Mouse (Mus musculus) adrenal gland, adult 2 months (tissue): ENCODE results near the gene Apba2. TPM values are rescaled to one million over a fixed set of nuclear protein-coding genes. Genes with fewer than 3 reads are reported as not detected.
A peak's percentile ranks its signal among the peaks of the same experiment; 100 is the strongest.

Source experiments
- DNase-seq: peaks from one replicate; pipeline ENCODE4 v3.0.0; 2021
- polyA plus RNA-seq: library from polyadenylated mRNA; depleted of rRNA; stranded (reverse); fragments of >200 nt; gene quantifications from 2 replicates; pipeline ENCODE4 v1.2.3, GENCODE M21; 2012
- total RNA-seq, 2 experiments: library from RNA; stranded (reverse); gene quantifications; 2 replicates each; pipeline ENCODE4 v1.2.3; 2021

The Apba2 gene
- total and polyA plus RNA-seq, 3 experiments, result 0.31 to 0.48 TPM; not detected in 1

DNA sequence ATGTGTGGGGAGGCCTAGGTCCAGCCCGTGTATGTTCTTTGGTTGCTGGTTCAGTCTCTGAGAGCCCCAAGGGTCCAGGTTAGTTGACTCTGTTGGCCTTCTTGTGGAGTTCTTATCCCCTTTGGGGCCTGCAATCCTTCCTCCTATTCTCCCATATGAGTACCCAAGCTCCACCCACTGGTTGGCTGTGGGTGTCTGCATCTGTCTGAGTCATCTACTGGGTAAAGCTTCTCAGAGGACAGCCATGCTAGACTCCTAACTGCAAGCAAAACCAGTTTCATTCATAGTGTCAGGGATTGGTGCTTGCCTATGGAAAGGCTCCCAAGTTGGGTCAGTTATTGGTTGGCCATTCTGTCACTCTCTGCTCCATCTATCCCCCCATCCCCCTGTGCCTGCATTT lies 29.8 kb downstream of the Apba2 start:
- DNase-seq, result no peak

DNA sequence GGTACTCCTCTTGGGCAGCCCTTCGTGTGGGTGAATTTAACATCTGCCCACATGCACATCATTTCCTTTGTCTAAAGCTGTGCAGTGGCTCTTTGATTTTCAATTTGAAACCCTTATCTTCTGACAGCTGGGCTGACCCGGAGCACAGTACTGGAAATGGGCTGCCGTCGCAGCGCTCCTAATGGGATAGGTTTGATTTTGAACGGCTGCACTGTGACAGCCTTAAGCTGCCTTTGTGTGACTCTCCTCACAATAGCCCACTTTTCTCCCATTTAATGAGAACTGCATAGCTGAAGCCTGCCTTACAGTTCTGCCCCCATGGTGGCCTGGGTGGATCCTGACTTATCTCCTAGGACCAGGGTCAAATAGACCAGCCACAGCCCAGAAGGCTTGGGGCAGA lies 31.9 kb downstream of the Apba2 start:
- no peak for DNase-seq

- DNase-seq, result no peak
Observed at GRCm38 (mm10) chr7:64535269-64535668, 33.8 kb downstream of the Apba2 start.

DNA sequence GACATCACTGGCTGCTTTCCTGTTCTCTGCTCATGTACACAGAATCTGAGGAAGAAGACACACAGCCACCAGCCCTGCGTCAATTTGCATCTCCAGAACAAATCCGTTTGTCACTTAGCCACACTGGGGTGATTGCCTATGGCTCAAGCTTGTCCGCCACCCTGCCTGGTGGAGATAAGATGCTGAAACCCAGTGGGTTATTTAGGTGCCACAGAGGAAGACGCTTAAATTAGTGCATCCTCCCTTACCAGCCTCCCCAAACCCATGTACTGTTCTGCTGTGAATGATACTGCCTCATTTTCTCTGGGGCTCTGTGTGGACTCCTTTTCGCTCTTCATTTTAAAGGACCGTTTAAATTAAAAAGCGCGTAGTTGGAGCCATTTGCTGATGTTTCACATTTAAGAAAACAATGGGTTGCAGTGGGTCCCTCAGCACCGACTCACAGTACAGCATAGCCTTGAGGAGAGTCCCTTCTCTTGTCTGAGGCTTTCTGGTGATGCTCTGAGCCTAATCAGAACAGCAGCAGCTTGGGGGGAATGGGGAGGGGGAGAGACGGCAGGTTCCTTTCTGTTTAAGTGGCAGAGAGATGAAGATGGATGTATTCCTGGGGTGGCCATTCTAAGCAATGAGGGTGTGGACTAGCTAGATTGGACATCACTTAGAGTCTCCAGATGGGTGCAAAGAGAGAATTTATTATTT lies 38.1 kb downstream of the Apba2 start:
- no peak for DNase-seq

GRCm38 (mm10) chr7:64546801-64547200 lies 45.3 kb downstream of the Apba2 start:
- DNase-seq, result no peak

DNA sequence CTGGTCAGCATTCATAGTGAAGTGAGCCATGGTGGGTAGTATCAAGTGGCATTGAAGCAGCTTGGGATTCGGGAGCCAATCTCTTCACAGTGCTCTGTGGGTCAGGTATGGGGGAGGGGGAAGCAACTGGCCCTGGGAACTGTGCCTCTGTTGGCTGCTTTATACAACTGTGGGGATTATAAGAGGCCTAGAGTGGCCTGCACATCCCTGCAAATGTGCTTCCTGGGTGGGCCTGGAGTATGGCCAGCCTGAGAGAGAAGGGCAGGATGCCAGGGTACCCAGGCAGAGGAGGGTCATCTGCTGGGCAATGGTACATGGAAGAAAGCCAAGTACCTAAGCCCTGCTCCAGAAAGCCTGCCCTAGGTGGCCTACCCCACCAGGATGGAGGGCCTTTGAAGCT lies 49.4 kb downstream of the Apba2 start:
- peak; percentile 2 for DNase-seq

GRCm38 (mm10) chr7:64552523-64553190 lies 51.2 kb downstream of the Apba2 start:
- no peak for DNase-seq

GRCm38 (mm10) chr7:64561711-64562498 lies 60.4 kb downstream of the Apba2 start:
- no peak for DNase-seq

GRCm38 (mm10) chr7:64564891-64565571 lies 63.5 kb downstream of the Apba2 start:
- no peak for DNase-seq

DNA sequence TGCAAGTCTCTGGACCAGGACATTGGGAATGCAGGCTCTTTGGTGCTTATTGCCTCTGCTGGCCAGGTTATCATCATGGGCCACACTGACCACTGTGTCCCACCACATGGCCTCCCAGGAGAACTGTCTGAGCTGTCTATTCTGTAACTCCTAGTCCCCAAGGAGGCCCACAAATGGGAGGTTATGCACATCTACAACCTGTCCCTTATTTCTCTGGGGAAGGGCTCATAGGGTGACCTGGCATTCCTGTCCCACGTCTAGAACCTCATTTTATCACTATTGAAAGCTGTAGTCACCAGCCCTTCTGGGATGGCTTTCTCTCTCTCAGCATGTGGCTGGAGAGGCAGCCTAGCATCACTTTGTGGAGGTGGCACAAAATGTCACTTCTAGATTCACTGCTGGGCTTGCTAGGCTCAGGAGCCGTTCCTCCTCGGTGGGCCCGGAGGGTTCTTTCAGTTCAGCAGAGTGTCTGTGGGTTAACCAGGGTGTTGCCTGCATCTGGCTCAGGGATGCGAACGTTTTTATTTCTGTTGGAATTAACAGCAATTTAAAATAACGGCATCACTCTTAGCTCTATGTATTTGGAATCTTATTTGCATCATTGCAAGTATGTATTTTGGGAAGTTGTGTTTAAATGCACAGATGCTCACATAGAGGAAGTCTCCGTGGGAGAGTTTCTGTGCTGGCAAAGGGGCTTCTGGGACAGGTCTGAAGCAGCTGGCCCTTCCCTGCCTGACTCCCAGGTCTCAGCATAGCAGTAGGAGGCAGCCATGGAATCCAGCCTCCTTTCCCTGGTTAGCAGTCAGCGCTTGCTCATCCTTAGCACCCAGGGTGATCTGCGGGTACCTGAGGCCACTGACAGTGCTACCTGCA lies 65.1 kb downstream of the Apba2 start:
- DNase-seq, result no peak

DNA sequence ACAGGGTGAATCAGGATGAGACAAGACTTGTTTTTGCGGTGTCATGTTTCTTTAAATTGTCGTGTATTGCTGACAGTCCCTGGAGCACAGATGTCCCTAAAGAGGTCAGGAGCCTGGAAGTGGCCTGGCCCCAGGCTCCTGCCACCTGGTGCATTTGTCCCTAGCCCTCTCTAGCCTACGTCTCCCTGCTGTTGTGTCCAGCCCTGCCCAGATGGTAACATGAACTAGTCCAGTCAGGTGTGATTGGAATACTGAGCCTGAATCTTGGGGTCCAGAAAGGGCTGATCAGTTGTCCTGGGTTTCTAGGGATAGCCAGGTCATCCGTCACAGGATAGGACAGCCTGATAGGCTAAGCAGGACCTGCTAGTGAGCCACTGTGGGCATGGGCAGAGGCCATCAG lies 67.2 kb downstream of the Apba2 start:
- DNase-seq, result no peak

DNA sequence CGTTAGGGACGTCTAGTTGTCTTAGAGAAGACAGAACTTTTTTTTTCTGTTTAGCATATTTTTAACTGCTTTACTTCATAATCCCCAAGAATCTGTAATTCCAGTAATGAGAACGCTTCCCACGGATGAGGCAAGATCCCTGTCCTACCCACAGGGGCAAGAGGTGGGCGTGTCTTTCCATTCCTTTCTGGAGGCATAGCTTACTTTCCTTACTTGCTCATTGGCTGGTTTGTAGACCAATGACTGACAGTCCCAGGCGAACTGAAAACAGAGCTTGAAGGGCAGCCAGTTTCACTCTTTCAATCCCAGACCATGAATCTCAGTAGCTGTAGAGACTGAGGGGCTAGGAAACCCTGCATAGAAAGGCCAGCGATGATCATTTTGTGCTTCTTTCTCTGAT lies 68.2 kb downstream of the Apba2 start:
- DNase-seq, result no peak

GRCm38 (mm10) chr7:64570914-64571313 lies 69.4 kb downstream of the Apba2 start:
- no peak for DNase-seq

GRCm38 (mm10) chr7:64574144-64574543 lies 72.6 kb downstream of the Apba2 start:
- no peak for DNase-seq

DNA sequence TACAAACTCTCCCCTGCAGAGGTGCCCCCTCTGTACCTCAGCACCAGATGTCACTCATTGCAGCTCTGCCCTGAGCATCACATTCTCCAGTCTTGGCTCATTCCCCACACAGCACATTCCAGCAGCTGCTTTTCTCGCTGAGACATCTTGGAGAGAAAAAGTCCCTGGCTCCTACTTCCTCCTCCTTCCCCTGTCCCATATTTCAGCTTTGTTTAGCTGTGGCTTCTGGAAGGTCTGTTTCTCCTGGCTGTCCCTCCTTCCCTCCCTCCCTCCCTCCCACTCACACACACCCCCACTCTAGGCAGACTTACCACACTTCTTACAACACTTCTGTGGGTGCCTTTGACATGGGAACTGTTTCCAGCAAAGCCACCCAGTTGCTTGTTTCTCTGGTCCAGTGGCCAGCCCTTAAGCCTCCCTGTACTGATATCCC lies 75.0 kb downstream of the Apba2 start:
- no peak for DNase-seq

- no peak for DNase-seq
Observed at GRCm38 (mm10) chr7:64578176-64578575, 76.7 kb downstream of the Apba2 start.

DNA sequence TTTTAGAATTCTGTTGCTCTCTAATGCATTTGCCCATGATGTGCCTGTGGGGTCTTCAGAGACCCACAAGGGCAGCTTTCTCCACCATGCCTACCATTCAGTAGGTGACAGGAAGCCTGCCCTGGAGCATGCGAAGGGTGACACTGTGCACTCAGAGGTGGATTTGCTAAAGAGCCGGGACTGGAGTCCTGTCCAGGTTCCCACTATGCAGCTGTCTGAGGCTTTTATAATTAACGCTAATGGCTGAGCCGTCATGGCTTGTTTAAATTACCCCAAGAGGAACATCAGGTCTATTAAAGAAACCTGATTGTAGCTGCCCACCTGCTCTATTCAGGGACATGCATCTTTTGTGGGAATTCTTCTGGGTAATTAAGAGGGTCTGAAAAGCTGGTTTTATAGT lies 78.4 kb downstream of the Apba2 start:
- DNase-seq, result no peak

DNA sequence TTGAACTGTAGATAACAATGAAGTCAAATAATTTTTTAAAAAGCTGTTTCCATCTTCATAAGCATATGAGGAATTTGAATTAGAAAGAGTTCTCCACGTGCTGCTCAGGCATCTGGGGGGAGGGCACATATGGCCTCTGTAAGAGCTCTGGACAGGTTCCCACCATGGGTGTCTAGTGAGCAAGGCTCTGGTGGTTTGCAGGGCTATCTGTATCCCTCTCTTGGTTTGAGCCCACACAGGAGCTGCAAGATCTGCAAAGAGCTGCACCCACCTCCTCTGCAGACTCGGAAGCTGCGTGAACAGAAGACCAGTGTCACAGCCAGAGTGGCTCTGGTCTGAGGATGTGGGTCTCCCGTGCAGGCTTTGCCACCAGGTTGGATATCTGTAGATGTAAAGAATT lies 78.8 kb downstream of the Apba2 start:
- DNase-seq, result no peak

DNA sequence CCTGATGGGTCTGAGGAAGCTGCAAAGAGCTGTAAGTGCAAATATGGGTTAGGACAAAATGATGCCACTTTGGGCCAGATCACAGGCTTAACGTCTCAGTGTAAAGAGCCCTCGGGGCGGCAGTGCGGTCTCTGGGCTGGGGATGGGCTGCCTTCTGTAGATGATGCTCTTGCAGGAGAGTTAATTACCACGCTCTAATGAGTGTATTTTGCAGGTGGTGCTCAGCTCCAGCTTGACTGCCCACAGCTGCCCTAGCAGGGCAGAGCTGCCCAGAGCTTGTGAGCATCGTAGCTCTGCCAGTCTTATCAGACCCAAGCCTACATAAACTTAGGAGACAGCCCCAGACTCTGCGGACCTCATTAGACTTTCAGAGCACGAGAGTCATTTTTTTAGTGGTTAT lies 80.9 kb downstream of the Apba2 start:
- DNase-seq, result no peak

DNA sequence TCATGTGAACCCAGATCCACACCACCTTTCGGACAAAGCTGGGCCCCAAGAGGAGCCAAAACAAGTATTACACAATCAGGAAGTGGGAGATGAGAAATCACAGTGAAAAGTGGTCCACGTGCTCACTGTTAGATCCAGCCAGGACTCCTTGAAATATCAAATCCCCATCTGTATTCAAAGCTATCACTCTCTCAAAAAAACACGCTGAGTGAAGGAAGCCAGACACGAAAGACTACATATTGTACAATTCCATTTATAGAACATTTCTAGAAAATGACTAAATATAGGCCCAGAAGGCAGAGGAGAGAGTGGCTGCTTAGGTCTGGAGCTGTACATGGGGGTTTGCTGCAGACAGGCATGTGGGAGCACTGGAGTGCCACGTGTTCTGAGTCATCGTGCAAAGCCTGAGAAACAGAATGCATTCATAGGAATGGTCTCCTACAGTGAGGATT lies 82.2 kb downstream of the Apba2 start:
- no peak for DNase-seq

- no peak for DNase-seq
Observed at GRCm38 (mm10) chr7:64586133-64586532, 84.6 kb downstream of the Apba2 start.
